ENCODE assay signal across 22 mouse cellular contexts in genomic region chr7:133919306-133919705, GRCm38 (mm10).
"Had no signal": no experiment of that assay in that cellular context is flagged by ENCODE, and none has a peak within 500 bp of the region (broad histone marks: within the 10 kb centered on the region; RNA-seq: fewer than 3 reads in every experiment).

No protein-coding gene starts in this region.

- ATAC-seq: hindbrain, embryonic 16.5 days; hindbrain, postnatal 0 days; inflammation-experienced regulatory T-cells, adult 6 months; intestine, embryonic 15.5 days; intestine, embryonic 16.5 days; intestine, postnatal 0 days had no signal

- H3K4me1 ChIP-seq: hindbrain, embryonic 15.5 days had no signal

- H3K27me3 ChIP-seq: heart, embryonic 12.5 days; heart, embryonic 13.5 days; heart, embryonic 15.5 days; hindbrain, embryonic 12.5 days; hindbrain, embryonic 13.5 days; hindbrain, embryonic 15.5 days; intestine, embryonic 15.5 days; kidney, embryonic 15.5 days had no signal

- H3K9ac ChIP-seq: heart, embryonic 12.5 days; heart, embryonic 13.5 days; heart, embryonic 15.5 days; hindbrain, embryonic 12.5 days; hindbrain, embryonic 13.5 days; hindbrain, embryonic 14.5 days; hindbrain, embryonic 15.5 days; intestine, embryonic 15.5 days; kidney, embryonic 15.5 days had no signal

- H3K4me2 ChIP-seq: heart, embryonic 11.5 days; heart, embryonic 12.5 days; heart, embryonic 13.5 days; heart, embryonic 15.5 days; hindbrain, embryonic 12.5 days; hindbrain, embryonic 13.5 days; hindbrain, embryonic 14.5 days; hindbrain, embryonic 15.5 days; intestine, embryonic 15.5 days; kidney, embryonic 15.5 days had no signal

- H3K9me3 ChIP-seq: heart, embryonic 10.5 days; heart, embryonic 12.5 days; heart, embryonic 13.5 days; heart, embryonic 15.5 days; hindbrain, embryonic 10.5 days; hindbrain, embryonic 12.5 days; hindbrain, embryonic 13.5 days; hindbrain, embryonic 15.5 days; intestine, embryonic 15.5 days; kidney, embryonic 15.5 days had no signal

- H3K4me3 ChIP-seq: heart, embryonic 10.5 days; heart, embryonic 12.5 days; heart, embryonic 13.5 days; heart, embryonic 15.5 days; hindbrain, embryonic 10.5 days; hindbrain, embryonic 12.5 days; hindbrain, embryonic 13.5 days; hindbrain, embryonic 15.5 days; intestine, embryonic 15.5 days; kidney, embryonic 15.5 days; layer of hippocampus, adult 2 months had no signal

- H3K36me3 ChIP-seq: heart, embryonic 10.5 days; heart, embryonic 12.5 days; heart, embryonic 13.5 days; heart, embryonic 15.5 days; hindbrain, embryonic 10.5 days; hindbrain, embryonic 12.5 days; hindbrain, embryonic 13.5 days; hindbrain, embryonic 15.5 days; intestine, embryonic 15.5 days; kidney, embryonic 15.5 days had no signal

- H3K27ac ChIP-seq: heart, embryonic 10.5 days; heart, embryonic 13.5 days; heart, embryonic 15.5 days; hindbrain, embryonic 10.5 days; hindbrain, embryonic 12.5 days; hindbrain, embryonic 13.5 days; hindbrain, embryonic 14.5 days; hindbrain, embryonic 15.5 days; hindbrain, postnatal 0 days; intestine, embryonic 15.5 days; kidney, embryonic 15.5 days; kidney, postnatal 0 days; layer of hippocampus, adult 2 months had no signal

- DNase-seq: kidney, adult 11 months; kidney, adult 18-20 months; kidney, adult 8-10 months had no signal
